Mouse (Mus musculus) forebrain, embryonic 16.5 days (tissue): ENCODE measurements around the gene Ncapd2. TPM values are rescaled to one million over a fixed set of nuclear protein-coding genes. Genes with fewer than 3 reads are reported as not detected.
A peak's percentile ranks its signal among the peaks of the same experiment; 100 is the strongest.

ENCODE experiments used
- ATAC-seq: fragments of 200-750 bp; cut with Nextera tagmentation; 2 replicates; pipeline ENCODE4 v1.8.0; 2017; ENCODE audit warnings: mild to moderate bottlenecking, moderate library complexity
- H3K27ac ChIP-seq: fragments of 300-500 bp; sonication (generic); 2 replicates; pipeline ENCODE4 v1.5.1; 2014; ENCODE audit warnings: low read length, control low read depth
- H3K27me3 ChIP-seq: fragments of 300-500 bp; sonication (generic); replicated peaks from 2 replicates; pipeline ENCODE4 v1.6.1; 2014; ENCODE audit warnings: low read length; ENCODE audit not compliant: control insufficient read depth, insufficient read depth
- H3K36me3 ChIP-seq: fragments of 300-500 bp; sonication (generic); 2 replicates; pipeline ENCODE4 v1.6.1; 2014; ENCODE audit not compliant: control insufficient read depth, insufficient read depth
- H3K4me1 ChIP-seq: fragments of 300-500 bp; sonication (generic); replicated peaks from 2 replicates; pipeline ENCODE4 v1.6.1; 2014; ENCODE audit warnings: low read length; ENCODE audit not compliant: control insufficient read depth, insufficient read depth
- H3K4me2 ChIP-seq: fragments of 300-500 bp; sonication (generic); 2 replicates; pipeline ENCODE4 v1.6.1; 2014; ENCODE audit warnings: mild to moderate bottlenecking, low read length, control low read depth
- H3K4me3 ChIP-seq: fragments of 300-500 bp; sonication (generic); replicated peaks from 2 replicates; pipeline ENCODE4 v1.5.1; 2014; ENCODE audit warnings: mild to moderate bottlenecking, low read length, control low read depth
- H3K9ac ChIP-seq: fragments of 300-500 bp; sonication (generic); replicated peaks from 2 replicates; pipeline ENCODE4 v1.6.1; 2014; ENCODE audit warnings: low read depth, low read length, control low read depth
- H3K9me3 ChIP-seq: fragments of 300-500 bp; sonication (generic); 2 replicates; pipeline ENCODE4 v1.6.1; 2016; ENCODE audit warnings: low read length; ENCODE audit not compliant: control insufficient read depth
- WGBS: fragments of 180-500 bp; shearing (Covaris S2); extraction: QIAGEN DNeasy Blood & Tissue Kit; methylation state at CpG from one replicate; pipeline ENCODE4 v1.1.7; 2014; 5-methylcytosine and 5-hydroxymethylcytosine counted together
- polyA plus RNA-seq: library from polyadenylated mRNA; unstranded; fragments of >200 nt; fragmentation: Nextera tagmentation; extraction: Ambion mirVana; gene quantifications from 2 replicates; pipeline ENCODE4 v1.2.1, GENCODE M21; 2015

Ncapd2 gene
- polyA plus RNA-seq, 1 experiment from 2014 or later: 91.6 TPM

GRCm38 (mm10) chr6:125156491-125156890, 35.0 kb downstream of the Ncapd2 start:
- Histone ChIP-seq H3K9ac (no peak overlapping the region), H3K9me3 (no peaks in the 10 kb centered on the region), H3K36me3 (peaks cover 13% of the 10 kb centered on the region), H3K4me1 (peaks cover 3% of the 10 kb centered on the region; the same call in 1 of the 2 replicates), H3K4me2 (no peak overlapping the region), H3K27ac (no peak overlapping the region), H3K4me3 (no peak overlapping the region), H3K27me3 (no peaks in the 10 kb centered on the region)
- 92% methylated on average over 3 of the region's 3 CpGs for WGBS
- no peak for ATAC-seq

- Histone ChIP-seq H3K4me2 (no peak overlapping the region), H3K27me3 (no peaks in the 10 kb centered on the region), H3K27ac (no peak overlapping the region), H3K4me1 (no peaks in the 10 kb centered on the region), H3K4me3 (no peak overlapping the region), H3K9ac (0 out of 2 replicates have a peak overlapping the region, but pooled peaks have one; percentile 6), H3K36me3 (peaks cover 8% of the 10 kb centered on the region; the same call in 1 of the 2 replicates), H3K9me3 (no peaks in the 10 kb centered on the region)
- WGBS: 90% methylated on average over 8 of the region's 8 CpGs
- ATAC-seq: no peak
Measured at GRCm38 (mm10) chr6:125155262-125155661, 36.2 kb downstream of the Ncapd2 start.

GRCm38 (mm10) chr6:125154550-125154949, 37.0 kb downstream of the Ncapd2 start:
- Histone ChIP-seq H3K9me3 (no peaks in the 10 kb centered on the region), H3K27ac (no peak overlapping the region), H3K4me2 (no peak overlapping the region), H3K27me3 (no peaks in the 10 kb centered on the region), H3K4me3 (no peak overlapping the region), H3K4me1 (no peaks in the 10 kb centered on the region), H3K36me3 (peaks cover 2% of the 10 kb centered on the region; the same call in 1 of the 2 replicates), H3K9ac (no peak overlapping the region)
- ATAC-seq: no peak

GRCm38 (mm10) chr6:125153682-125154081, 37.8 kb downstream of the Ncapd2 start:
- Histone ChIP-seq H3K9me3 (no peaks in the 10 kb centered on the region), H3K27ac (no peak overlapping the region), H3K9ac (no peak overlapping the region), H3K36me3 (peaks cover 2% of the 10 kb centered on the region; the same call in 1 of the 2 replicates), H3K4me2 (no peak overlapping the region), H3K4me1 (peaks cover 1% of the 10 kb centered on the region), H3K27me3 (no peaks in the 10 kb centered on the region), H3K4me3 (no peak overlapping the region)
- ATAC-seq: no peak
- 94% methylated on average over 4 of the region's 4 CpGs for WGBS

GRCm38 (mm10) chr6:125153018-125153389, 38.5 kb downstream of the Ncapd2 start:
- no peak for ATAC-seq
- H3K9ac ChIP-seq: no peak overlapping the region
- H3K4me2 ChIP-seq: no peak overlapping the region
- no peak overlapping the region for H3K27ac ChIP-seq
- H3K9me3 ChIP-seq: no peaks in the 10 kb centered on the region
- H3K4me3 ChIP-seq: no peak overlapping the region
- H3K27me3 ChIP-seq: no peaks in the 10 kb centered on the region
- peaks cover 8% of the 10 kb centered on the region for H3K4me1 ChIP-seq
- H3K36me3 ChIP-seq: peaks cover 2% of the 10 kb centered on the region; the same call in 1 of the 2 replicates
- WGBS: 88% methylated on average over 5 of the region's 5 CpGs

GRCm38 (mm10) chr6:125152212-125153017, 39.1 kb downstream of the Ncapd2 start:
- no peaks in the 10 kb centered on the region for H3K9me3 ChIP-seq
- no peak for ATAC-seq
- WGBS: 90% methylated on average over 22 of the region's 22 CpGs
- H3K36me3 ChIP-seq: peaks cover 2% of the 10 kb centered on the region; the same call in 1 of the 2 replicates
- H3K4me3 ChIP-seq: no peak overlapping the region
- no peak overlapping the region for H3K9ac ChIP-seq
- peaks cover 12% of the 10 kb centered on the region for H3K4me1 ChIP-seq
- H3K27ac ChIP-seq: no peak overlapping the region
- H3K4me2 ChIP-seq: no peak overlapping the region
- H3K27me3 ChIP-seq: no peaks in the 10 kb centered on the region

GRCm38 (mm10) chr6:125149569-125149950, 41.9 kb downstream of the Ncapd2 start:
- Histone ChIP-seq H3K4me2 (no peak overlapping the region), H3K4me3 (no peak overlapping the region), H3K9ac (no peak overlapping the region), H3K36me3 (peaks cover 2% of the 10 kb centered on the region; the same call in 1 of the 2 replicates), H3K4me1 (peaks cover 34% of the 10 kb centered on the region), H3K27ac (no peak overlapping the region), H3K27me3 (no peaks in the 10 kb centered on the region), H3K9me3 (no peaks in the 10 kb centered on the region)
- ATAC-seq: no peak
- 57% methylated on average over 6 of the region's 7 CpGs for WGBS

GRCm38 (mm10) chr6:125148926-125149568, 42.5 kb downstream of the Ncapd2 start:
- 76% methylated on average over 16 of the region's 16 CpGs for WGBS
- H3K4me1 ChIP-seq: peaks cover 37% of the 10 kb centered on the region
- H3K9ac ChIP-seq: no peak overlapping the region
- no peaks in the 10 kb centered on the region for H3K27me3 ChIP-seq
- H3K27ac ChIP-seq: no peak overlapping the region
- no peak for ATAC-seq
- no peaks in the 10 kb centered on the region for H3K9me3 ChIP-seq
- peaks cover 2% of the 10 kb centered on the region; the same call in 1 of the 2 replicates for H3K36me3 ChIP-seq
- no peak overlapping the region for H3K4me3 ChIP-seq
- H3K4me2 ChIP-seq: no peak overlapping the region

- ATAC-seq: no peak
- Histone ChIP-seq H3K4me3 (no peak overlapping the region), H3K4me2 (no peak overlapping the region), H3K9me3 (no peaks in the 10 kb centered on the region), H3K27ac (no peak overlapping the region), H3K27me3 (no peaks in the 10 kb centered on the region), H3K36me3 (peaks cover 2% of the 10 kb centered on the region; the same call in 1 of the 2 replicates), H3K9ac (no peak overlapping the region; the same call in 1 of the 2 replicates), H3K4me1 (peaks cover 37% of the 10 kb centered on the region)
- 72% methylated on average over 18 of the region's 18 CpGs for WGBS
Measured at GRCm38 (mm10) chr6:125148251-125148925, 43.1 kb downstream of the Ncapd2 start.
